Mouse (Mus musculus) cerebellum, postnatal 36 days (tissue): ENCODE measurements around the gene Rbks.
A peak's percentile ranks its signal among the peaks of the same experiment; 100 is the strongest.
"Not testable (repeated sequence)": the region's sequence is repeated elsewhere in the genome, so short reads cannot be mapped to it uniquely, and the experiment has no call there.

Experiments
- DNase-seq, 2 experiments: peaks; one replicate each; pipeline ENCODE4 v3.0.0; 2021 to 2022; ENCODE audit warnings: mixed read lengths in 2 of 2

The Rbks gene

DNA sequence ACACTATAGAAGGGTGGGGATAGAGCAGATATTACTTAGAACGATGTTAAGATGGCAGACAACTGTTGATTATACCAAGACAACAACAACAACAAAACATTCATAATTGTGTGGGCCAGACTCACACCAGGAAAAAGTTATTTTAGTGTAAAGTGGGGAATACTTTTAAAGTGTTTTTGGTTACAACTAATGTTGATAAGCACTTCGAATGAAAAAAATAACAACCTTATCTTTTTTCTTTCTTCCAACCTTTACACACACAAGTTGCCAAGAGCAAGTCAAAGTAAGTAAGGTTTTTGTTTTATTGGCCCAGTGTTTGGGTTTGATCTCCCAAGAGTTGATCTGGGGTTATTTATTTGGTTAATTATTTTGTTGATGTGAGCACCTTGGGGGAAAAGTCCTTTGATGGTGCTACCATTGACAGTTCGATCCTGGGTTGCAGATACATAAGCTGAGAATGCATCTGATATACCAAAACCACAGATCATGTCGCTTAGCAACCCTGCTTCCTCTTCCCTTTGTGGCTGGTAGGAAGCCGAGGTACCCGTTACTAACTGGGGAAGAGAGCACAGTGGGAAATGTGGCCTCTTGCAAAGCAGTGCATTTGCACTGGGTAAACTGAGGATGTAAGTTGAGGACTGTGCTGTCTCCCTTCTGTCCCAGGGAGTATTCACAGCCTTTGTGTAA lies 82.9 kb downstream of the Rbks start:
- DNase-seq, result no peak

- DNase-seq, result peak; percentile 83
Observed at GRCm38 (mm10) chr5:31613852-31614286, 83.6 kb downstream of the Rbks start.

DNA sequence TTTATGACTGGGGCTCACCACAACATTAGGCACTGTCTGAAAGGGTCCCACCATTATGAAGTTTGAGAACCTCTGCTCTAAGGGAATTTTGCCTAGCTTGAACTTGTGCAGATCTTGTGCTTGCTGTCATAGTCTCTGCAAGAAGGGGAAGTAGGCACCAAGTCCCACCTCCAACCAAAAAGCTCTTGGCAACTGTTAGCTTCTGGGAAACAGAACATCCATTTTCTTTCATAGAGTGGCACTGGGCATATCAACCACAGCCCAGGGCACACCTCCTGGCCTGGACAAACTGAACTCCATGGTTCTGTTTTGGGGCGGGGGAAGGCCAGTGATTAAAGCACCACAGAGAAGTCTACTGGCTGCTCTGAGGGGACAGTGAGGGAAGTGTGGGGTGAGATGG lies 86.2 kb downstream of the Rbks start:
- no peak for DNase-seq

DNA sequence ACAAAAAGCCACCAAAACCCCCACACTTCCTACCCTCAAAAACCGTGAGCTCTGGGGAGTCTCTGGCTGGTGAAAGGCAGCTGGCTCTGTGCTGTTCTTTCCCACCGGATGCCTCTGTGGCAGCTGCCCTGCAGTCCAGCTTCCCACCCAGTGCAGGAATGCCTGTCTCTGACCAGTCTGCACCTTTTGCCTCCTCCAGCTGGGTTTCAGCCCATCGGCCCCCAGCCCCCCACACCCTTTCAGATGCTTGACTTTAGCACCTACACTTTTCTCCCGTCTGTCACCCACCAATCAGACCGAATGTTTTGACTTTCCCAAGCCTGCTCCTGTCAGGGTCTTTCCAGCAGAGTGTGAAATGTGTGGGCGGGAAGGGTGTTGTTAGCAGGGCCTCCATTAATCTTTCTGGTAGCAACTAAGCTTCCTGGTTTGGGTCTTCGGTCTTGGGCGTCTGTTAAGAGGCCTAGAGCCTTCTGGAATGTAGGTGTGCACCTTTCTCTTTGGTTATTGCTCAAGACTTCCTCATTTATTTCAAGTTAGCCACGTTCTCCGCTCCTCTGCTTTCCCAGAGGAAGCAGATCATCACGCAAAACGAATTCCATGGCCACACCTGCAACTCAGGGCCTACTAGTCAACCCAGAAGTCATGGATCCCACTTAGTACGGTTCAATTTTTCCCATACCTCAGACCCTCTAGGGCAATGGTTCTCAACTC lies 86.9 kb downstream of the Rbks start:
- DNase-seq, result no peak

DNA sequence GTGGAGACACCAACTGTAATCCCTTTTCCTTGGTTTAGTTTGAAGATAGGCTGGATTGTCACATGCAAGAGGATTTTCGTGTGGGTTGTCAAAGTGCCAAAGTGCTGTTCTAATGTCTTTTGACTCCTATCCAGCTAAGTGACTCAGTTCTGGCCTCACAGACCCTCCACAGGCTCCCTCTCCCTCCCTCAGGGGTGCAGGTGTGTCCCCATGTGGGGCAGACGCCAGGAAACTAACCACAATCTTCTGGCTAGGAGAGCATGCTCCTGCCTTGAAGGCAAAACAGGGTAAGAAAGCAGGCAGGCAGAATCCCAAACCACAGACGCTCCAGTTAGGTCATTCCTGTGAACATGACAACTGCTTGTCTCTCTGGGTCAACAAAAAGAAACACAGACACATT lies 91.3 kb downstream of the Rbks start:
- no peak for DNase-seq

DNA sequence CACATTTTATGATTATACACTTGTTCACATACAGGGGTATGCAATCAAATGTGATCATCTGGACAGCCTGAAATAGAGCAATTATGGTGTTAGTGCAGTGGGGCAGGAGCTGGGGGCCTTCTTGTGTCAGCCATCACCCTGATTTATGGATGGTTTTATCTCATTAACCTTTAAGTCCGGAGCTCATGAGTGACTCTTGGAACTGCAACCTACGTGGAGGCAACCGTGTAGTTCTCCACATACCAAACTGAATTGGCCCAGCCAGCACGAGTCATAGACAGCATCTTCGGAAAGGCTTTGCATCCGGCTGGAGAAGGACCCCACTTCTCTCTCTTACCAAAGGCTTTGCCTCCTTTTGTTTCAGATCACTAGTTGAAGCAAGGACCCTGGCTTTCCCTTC lies 93.7 kb downstream of the Rbks start:
- no peak for DNase-seq

DNA sequence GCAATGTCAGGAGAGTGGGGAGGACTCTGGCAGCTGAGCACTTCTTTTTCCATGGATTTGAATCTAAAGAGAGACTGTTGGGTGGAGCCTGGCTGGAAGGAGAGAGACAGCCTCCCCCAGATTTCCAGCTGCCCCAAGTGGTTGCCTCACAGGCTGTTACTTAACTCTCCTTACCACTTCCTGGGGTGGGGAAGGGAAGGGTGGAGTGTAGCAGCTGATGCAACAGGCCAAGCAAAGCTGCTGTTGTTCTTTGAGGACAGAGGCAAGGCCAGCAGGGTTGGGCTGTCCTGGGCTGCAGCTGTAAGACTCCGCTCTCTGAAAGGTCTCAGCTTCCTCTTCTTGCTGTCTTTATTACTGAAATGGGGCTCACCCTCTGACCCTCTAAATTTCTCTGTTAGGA lies 95.0 kb downstream of the Rbks start:
- no peak for DNase-seq

DNA sequence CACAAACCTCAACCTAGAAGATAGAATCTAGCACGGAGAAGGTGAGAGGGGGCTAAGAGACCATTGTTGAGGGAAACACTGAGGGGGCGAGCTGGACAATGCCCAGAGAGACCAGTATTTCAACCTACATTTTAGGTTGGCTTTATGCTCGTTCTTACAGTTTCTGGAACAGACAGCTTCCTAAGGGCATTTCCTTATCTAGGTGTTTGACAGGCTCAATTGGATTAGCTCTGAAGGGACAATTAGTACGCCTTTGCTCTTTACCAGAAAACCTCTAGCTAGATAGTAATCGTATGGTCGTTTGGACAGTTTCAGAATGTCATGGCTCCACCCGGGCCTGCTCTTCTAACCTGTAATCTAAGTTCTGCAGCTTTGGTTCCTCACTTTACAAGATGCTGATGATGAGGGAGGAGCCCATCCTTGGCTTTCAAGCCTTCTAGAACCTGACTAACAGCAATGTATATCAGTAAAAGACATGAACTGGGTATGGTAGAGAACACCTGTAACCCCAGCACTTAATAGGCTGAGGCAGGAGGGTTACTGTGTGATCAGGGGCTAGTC lies 96.2 kb downstream of the Rbks start:
- DNase-seq, result no peak

DNA sequence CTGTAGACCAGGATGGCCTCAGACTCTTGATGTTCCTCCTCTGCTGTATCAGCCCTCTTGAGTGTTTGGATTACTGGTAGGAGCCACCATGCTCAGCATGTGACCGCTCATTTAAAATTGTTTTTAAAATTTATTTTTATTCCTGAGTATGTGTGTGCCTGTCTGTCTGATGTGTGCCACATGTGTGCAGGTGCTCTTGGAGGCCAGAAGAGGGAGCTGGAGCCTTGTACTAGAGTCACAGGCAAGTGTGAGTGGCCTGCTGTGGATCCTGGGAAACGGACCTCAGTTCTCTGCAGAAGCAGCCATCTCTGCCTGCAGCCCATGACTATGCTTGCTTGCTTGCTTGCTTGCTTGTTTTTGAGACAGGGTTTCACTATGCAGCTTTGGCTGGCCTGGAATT lies 98.3 kb downstream of the Rbks start:
- no peak for DNase-seq

- DNase-seq, result peak; percentile 12 to 19
Observed at GRCm38 (mm10) chr5:31598579-31598978, 98.8 kb downstream of the Rbks start.

DNA sequence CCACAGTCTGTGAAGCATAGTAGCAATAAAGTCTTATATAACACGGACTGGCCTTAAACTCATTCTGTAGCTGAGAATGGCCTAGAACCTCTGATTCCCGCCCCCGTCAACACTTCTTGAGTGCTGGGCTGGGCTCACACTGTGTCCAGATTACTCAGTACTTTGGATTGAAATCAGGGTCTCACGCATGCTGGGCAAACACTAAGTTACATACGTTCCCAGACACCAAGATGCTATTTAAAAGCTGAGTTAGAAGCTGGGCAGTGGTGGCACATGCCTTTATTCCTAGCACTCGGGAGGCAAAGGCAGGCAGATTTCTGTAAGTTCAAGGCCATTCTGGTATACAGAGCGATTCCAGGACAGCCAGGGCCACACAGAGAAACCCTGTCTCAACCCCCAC lies 99.3 kb downstream of the Rbks start:
- DNase-seq, result no peak

GRCm38 (mm10) chr5:31597430-31597944 lies 99.9 kb downstream of the Rbks start:
- DNase-seq, result no peak

DNA sequence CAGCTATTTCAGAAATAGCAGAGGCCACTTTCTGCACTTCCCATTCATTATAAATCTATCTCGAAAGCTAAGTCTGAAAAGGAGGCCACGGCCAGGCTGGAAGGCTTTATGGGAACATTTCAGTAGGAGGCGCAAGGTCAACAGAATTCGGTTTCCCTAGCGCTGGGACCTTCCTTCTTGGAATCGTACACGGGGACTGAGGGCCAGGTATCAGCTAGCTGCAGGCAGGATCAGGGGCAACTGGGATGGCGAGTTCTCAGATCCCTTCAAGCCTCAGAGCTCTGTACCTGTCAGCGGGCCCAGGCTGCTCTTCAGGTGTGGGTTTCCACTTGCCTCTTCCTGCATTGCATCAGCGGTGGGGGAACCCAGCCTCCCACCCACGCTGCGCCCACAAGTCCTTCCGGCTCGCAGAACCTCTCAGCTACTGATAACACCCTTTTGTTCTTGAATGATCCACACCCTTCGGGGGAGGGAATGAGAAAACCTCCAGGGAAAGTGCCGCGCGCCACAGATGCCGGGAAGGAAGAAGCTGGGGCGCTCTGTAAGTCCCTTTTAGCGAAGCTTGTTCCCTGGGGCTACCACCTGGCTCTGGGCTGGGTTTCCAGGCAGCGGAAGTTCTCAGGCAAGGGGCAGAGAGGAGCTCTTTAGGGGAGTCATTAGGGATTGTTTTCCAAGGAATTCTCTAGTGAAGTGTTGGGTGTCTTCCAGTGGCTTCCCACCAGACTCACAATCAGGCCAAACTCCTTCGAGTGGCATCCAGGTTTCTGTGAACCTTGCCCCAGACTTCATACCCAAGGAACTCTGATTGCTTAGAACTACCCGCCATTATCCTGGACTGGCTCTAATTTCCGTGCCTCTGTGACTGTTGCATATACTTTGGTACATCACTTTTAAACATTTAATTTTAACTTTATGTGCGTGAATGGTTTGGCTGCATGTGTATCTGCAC lies 100.7 kb downstream of the Rbks start, which contains the start of gene Mrpl33:
Gene Mrpl33 (plus strand): TSS at position 455 of the 949 bp plus-strand sequence.
- peak; percentile 52 for DNase-seq

DNA sequence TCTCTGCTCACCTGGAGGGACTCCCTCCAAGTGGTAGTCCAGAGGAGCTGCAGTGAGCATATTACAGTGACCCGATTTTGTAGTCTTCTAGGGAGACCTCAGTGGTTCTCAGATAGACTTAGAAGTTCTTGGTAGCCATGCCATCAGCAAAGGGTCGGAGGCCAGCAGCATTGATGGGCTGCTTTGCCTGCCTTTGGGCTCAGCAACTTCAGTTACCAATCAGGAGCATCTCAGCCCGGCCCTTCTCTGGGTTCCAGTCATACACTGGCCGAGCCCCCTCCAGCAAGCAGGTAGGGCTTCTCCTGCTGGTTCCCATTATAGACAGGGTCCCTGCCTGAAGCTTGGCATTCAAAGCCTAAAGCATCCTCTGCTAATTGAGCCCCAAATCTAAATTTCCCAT lies 101.6 kb downstream of the Rbks start:
- no peak for DNase-seq

- no peak for DNase-seq
Observed at GRCm38 (mm10) chr5:31591122-31591521, 106.3 kb downstream of the Rbks start.

DNA sequence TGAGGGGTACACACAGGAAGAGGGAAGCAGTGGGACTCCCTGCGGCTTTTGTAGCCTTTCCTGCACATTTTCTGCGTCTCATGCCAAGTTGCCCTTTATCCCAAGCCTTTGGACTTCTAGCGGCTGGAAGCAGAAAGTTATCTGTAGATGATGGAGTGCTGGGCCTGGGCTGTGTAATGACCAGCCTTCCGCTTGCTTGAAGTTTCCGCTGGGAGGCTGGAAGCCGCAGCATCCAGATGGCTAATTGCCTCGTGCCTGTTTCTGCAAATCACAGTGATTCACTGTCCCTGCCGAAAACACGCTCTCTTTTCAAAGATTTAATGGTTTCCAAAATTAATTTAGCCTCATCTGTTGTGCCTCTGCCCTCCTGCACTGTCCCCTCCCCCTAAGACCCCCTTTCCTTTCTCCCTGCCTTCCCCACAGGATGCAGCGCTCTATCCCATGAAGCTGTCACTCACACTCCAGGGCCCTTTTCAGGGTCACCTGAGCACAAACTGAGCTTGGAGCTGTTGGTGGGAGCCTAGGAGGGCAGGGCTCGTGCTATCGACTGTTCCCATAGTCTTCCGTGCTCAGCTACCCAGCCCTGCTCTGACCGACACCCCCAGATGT lies 107.6 kb downstream of the Rbks start:
- DNase-seq, result no peak

DNA sequence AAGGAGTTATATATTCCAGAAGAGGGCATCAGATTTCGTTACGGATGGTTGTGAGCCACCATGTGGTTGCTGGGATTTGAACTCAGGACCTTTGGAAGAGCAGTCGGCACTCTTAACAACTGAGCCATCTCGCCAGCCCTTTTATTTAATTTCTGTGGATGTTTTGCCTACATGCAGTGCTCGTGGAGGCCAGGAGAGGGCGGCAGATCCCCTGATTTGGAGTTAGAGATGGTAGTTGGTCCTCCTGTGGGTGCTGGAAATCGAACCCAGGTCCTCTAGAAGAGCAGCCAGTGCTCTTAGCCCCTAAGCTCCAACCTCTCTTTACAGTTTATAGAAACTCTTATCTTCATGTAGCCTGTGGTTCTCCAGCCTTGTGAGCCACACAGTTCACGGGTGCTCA lies 108.8 kb downstream of the Rbks start:
- not testable (repeated sequence) for DNase-seq

GRCm38 (mm10) chr5:31588016-31588415 lies 109.4 kb downstream of the Rbks start:
- DNase-seq, result no peak

- no peak for DNase-seq
Observed at GRCm38 (mm10) chr5:31585526-31585925, 111.9 kb downstream of the Rbks start.

DNA sequence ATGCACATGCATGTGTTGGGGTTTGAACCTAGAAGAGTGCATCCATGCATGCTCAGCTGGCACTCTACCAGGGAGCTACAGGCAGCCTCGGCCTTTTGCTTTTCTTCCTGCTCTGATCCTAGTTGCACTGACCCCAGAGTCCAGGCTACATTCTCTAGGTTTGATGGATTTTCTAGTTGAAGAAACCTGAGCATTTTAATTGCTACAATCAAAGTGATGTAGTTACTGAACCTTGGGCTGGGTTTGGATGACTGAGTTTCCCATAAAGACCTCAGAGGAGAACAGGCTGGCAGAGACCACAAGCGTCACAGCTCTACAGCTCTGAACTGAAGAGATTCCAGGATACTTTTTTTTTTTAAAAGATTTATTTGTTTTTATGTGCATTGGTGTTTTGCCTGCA lies 114.2 kb downstream of the Rbks start:
- DNase-seq, result no peak

GRCm38 (mm10) chr5:31581932-31582331 lies 115.5 kb downstream of the Rbks start:
- DNase-seq, result no peak

DNA sequence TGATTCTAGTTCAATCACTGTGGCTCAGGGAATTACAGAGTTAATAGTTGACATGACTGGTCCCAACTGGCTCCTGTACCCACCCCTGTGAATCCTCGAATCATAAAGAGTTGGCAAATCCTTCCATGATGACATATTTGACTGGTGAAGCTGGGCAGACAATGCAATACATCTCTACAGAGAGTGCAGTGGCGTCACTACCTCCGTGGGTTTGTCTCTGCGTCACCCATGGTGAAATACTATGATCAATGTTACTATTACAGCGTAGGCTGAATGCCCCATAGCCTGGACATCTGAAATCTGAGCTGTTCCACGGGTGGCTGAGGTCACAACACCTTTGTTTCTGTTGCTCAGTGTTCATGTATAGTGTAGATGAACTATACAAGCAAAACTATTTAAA lies 116.2 kb downstream of the Rbks start:
- DNase-seq, result no peak
